ENCODE assay signal across 11 mouse cellular contexts in genomic region chr9:97214806-97215205, GRCm38 (mm10).
A peak's percentile ranks its signal among the peaks of the same experiment; 100 is the strongest.
DNase-seq lines count a peak whose midpoint lies in the region; ATAC-seq and TF ChIP-seq lines count a peak whose summit lies in the region.
"Had no signal": no experiment of that assay in that cellular context is flagged by ENCODE, and none has a peak within 500 bp of the region (broad histone marks: within the 10 kb centered on the region; RNA-seq: fewer than 3 reads in every experiment).

No protein-coding gene starts in this region.

- H3K4me3 ChIP-seq in heart, adult 2 months = no peak overlapping the region
- no peak overlapping the region for H3K4me3 ChIP-seq in liver, postnatal 0 days (ENCODE audit: low read depth, low read length)
- no peak overlapping the region for H3K4me3 ChIP-seq in liver, embryonic 12.5 days
- no peak overlapping the region for H3K4me3 ChIP-seq in MEL (ENCODE audit: control insufficient read depth in 1 of 2, insufficient read depth in 1 of 2, low read depth in 2 of 2, low read length in 2 of 2)
- H3K4me3 ChIP-seq: neural tube, embryonic 12.5 days had no signal

- no peaks in the 10 kb centered on the region for H3K27me3 ChIP-seq in heart, adult 2 months (ENCODE audit: control insufficient read depth, insufficient read depth, low read length)
- no peaks in the 10 kb centered on the region for H3K27me3 ChIP-seq in liver, postnatal 0 days (ENCODE audit: insufficient read depth, low read length)
- H3K27me3 ChIP-seq in liver, embryonic 12.5 days (replicated peaks) = no peaks in the 10 kb centered on the region
- H3K27me3 ChIP-seq in MEL (ENCODE audit: control insufficient read depth in 1 of 2, insufficient read depth in 2 of 2, low read length in 2 of 2) = no peaks in the 10 kb centered on the region
- H3K27me3 ChIP-seq: neural tube, embryonic 12.5 days had no signal

- H3K4me2 ChIP-seq in liver, postnatal 0 days (ENCODE audit: low read depth, low read length) = no peak overlapping the region
- no peak overlapping the region for H3K4me2 ChIP-seq in liver, embryonic 12.5 days
- H3K4me2 ChIP-seq: neural tube, embryonic 12.5 days had no signal

- WGBS in heart, adult 2 months = 32% methylated on average over 2 of the region's 2 CpGs
- WGBS in liver, postnatal 0 days (ENCODE audit: insufficient replicate concordance) = 32% methylated on average over 2 of the region's 2 CpGs
- 17% methylated on average over 2 of the region's 2 CpGs for WGBS in liver, embryonic 12.5 days (ENCODE audit: insufficient replicate concordance)

- ATAC-seq in liver, postnatal 0 days = no peak
- no peak for ATAC-seq in liver, embryonic 12.5 days
- ATAC-seq: forebrain, embryonic 16.5 days had no signal

- no peak for TF ChIP-seq EP300 in heart, adult 2 months (IDR thresholded peaks at IDR 0.05; ENCODE audit: insufficient read depth, low read depth, low read length)
- no peak for TF ChIP-seq EP300 in liver, postnatal 0 days (IDR thresholded peaks at IDR 0.05; ENCODE audit: low read depth)
- TF ChIP-seq EP300 in MEL (IDR thresholded peaks at IDR 0.05; ENCODE audit: low read depth in 1 of 2, low read length in 2 of 2) = no peak

- TF ChIP-seq CTCF in heart, adult 2 months (IDR thresholded peaks at IDR 0.05) = peak; percentile 73
- TF ChIP-seq CTCF in liver, postnatal 0 days (IDR thresholded peaks at IDR 0.05; ENCODE audit: low read depth) = peak; percentile 38
- peak in 2 of 3 experiments; percentile 57; a peak in 4 of 6 replicates for TF ChIP-seq CTCF in MEL (IDR thresholded peaks at IDR 0.05 in 2 of 3, conservative IDR thresholded peaks at IDR 0.05 in 1 of 3; ENCODE audit: control insufficient read depth in 1 of 3, insufficient read depth in 1 of 3, low read depth in 2 of 3, low read length in 3 of 3, poor library complexity in 1 of 3, severe bottlenecking in 1 of 3)

- peak; percentile 59 for TF ChIP-seq RAD21 in MEL (IDR thresholded peaks at IDR 0.05; ENCODE audit: low read depth, low read length)

- H3K36me3 ChIP-seq in heart, adult 2 months (ENCODE audit: control insufficient read depth, insufficient read depth, low read length) = no peaks in the 10 kb centered on the region
- no peaks in the 10 kb centered on the region for H3K36me3 ChIP-seq in liver, postnatal 0 days (replicated peaks; ENCODE audit: insufficient read depth, low read length)
- H3K36me3 ChIP-seq in liver, embryonic 12.5 days = no peaks in the 10 kb centered on the region
- H3K36me3 ChIP-seq in MEL (ENCODE audit: control insufficient read depth in 1 of 2, insufficient read depth in 2 of 2, low read length in 2 of 2) = no peaks in the 10 kb centered on the region; a peak in 1 of 4 replicates
- H3K36me3 ChIP-seq: neural tube, embryonic 12.5 days had no signal

- H3K9ac ChIP-seq in heart, adult 2 months (ENCODE audit: low read depth, low read length) = no peak overlapping the region
- no peak overlapping the region for H3K9ac ChIP-seq in liver, postnatal 0 days (replicated peaks)
- no peak overlapping the region for H3K9ac ChIP-seq in liver, embryonic 12.5 days
- no peak overlapping the region for H3K9ac ChIP-seq in MEL (ENCODE audit: control insufficient read depth, low read depth, low read length, poor library complexity, severe bottlenecking)
- H3K9ac ChIP-seq: neural tube, embryonic 12.5 days had no signal

- no peaks in the 10 kb centered on the region for H3K4me1 ChIP-seq in heart, adult 2 months (ENCODE audit: control insufficient read depth, insufficient read depth, low read length)
- H3K4me1 ChIP-seq in liver, postnatal 0 days (ENCODE audit: insufficient read depth) = no peaks in the 10 kb centered on the region
- no peaks in the 10 kb centered on the region for H3K4me1 ChIP-seq in liver, embryonic 12.5 days
- 0 out of 4 replicates have a peak, but pooled peaks cover 0 to 2% of the 10 kb centered on the region in 2 experiments for H3K4me1 ChIP-seq in MEL (ENCODE audit: control insufficient read depth in 1 of 2, insufficient read depth in 2 of 2, low read length in 2 of 2)
- H3K4me1 ChIP-seq: neural tube, embryonic 12.5 days had no signal

- no peak for TF ChIP-seq POLR2A in heart, adult 2 months (IDR thresholded peaks at IDR 0.05; ENCODE audit: insufficient read depth, low read depth, low read length)
- no peak for TF ChIP-seq POLR2A in MEL (IDR thresholded peaks at IDR 0.05; ENCODE audit: control insufficient read depth in 1 of 2, insufficient read depth in 1 of 2, low read depth in 1 of 2, low read length in 2 of 2, poor library complexity in 1 of 2)

- no peaks in the 10 kb centered on the region for H3K79me2 ChIP-seq in heart, adult 2 months (replicated peaks; ENCODE audit: control insufficient read depth, insufficient read depth, low read length)
- H3K79me2 ChIP-seq in MEL (ENCODE audit: control insufficient read depth, insufficient read depth, low read length, poor library complexity) = no peaks in the 10 kb centered on the region

- intact Hi-C loops in heart, adult 2 months (cut with DNase I) = loop anchor here (5.0 kb wide), 1 partner anchor 43 kb away; no protein-coding TSS in a partner anchor
- intact Hi-C loops in heart, postnatal 36 days (cut with DNase I) = loop anchor here (2.0 kb wide), 1 partner anchor 106 kb away; no protein-coding TSS in a partner anchor
- intact Hi-C loops in heart, postnatal 14 days (cut with DNase I) = loop anchor here (10.0 kb wide), 1 partner anchor 820 kb away; the partner anchor contains the start of gene Clstn2

- no peak overlapping the region for H3K27ac ChIP-seq in heart, adult 2 months
- H3K27ac ChIP-seq in liver, postnatal 0 days (ENCODE audit: low read depth) = no peak overlapping the region
- no peak overlapping the region for H3K27ac ChIP-seq in liver, embryonic 12.5 days
- H3K27ac ChIP-seq in MEL (ENCODE audit: control insufficient read depth, low read depth, low read length) = no peak overlapping the region
- H3K27ac ChIP-seq: neural tube, embryonic 12.5 days had no signal

- no peak for DNase-seq in heart, adult 2 months
- no peak for DNase-seq in heart, postnatal 36 days
- DNase-seq in liver, postnatal 0 days = no peak
- peak; percentile 46 for DNase-seq in MEL (ENCODE audit: low read depth, low spot score)
- DNase-seq in induced T-regulatory cell, adult 2 months (ENCODE audit: low read depth) = peak; percentile 25
- DNase-seq in heart, postnatal 14 days = no peak
- DNase-seq in gastrocnemius, adult 8-10 months (ENCODE audit: low spot score in 2 of 2) = no peak
- DNase-seq: cerebellum, adult 18-20 months had no signal

- no peaks in the 10 kb centered on the region for H3K9me3 ChIP-seq in liver, postnatal 0 days (ENCODE audit: low read length)
- no peaks in the 10 kb centered on the region for H3K9me3 ChIP-seq in liver, embryonic 12.5 days (replicated peaks)
- no peaks in the 10 kb centered on the region for H3K9me3 ChIP-seq in MEL (replicated peaks; ENCODE audit: insufficient read depth, low read length)
- H3K9me3 ChIP-seq: neural tube, embryonic 12.5 days had no signal

TF ChIP-seq in MEL, 35 proteins besides CTCF, POLR2A, EP300 and RAD21:
- TF ChIP-seq BHLHE40 (IDR thresholded peaks at IDR 0.05; ENCODE audit: borderline replicate concordance, low read depth, low read length) = no peak
- TF ChIP-seq SMC3 (IDR thresholded peaks at IDR 0.05; ENCODE audit: low read depth, low read length) = peak; percentile 35
- no peak for TF ChIP-seq HCFC1 (IDR thresholded peaks at IDR 0.05; ENCODE audit: low read depth, low read length)

Comparison
In these comparisons a context has a peak if more than half of its experiments do, and no peak if none do; other contexts are left out.
1. DNase-seq: peak in MEL (single experiment) and induced T-regulatory cell, adult 2 months (single experiment); none in heart, adult 2 months (0 of 2), heart, postnatal 36 days (0 of 2), liver, postnatal 0 days (single experiment), heart, postnatal 14 days (0 of 2) and gastrocnemius, adult 8-10 months (0 of 2).
2. Peak in every context shown above with its lines, with median percentiles within 50 percentile points of each other: CTCF ChIP-seq.